Mouse (Mus musculus): ENCODE results near the gene Hyou1. TPM values are rescaled to one million over a fixed set of nuclear protein-coding genes. Genes with fewer than 3 reads are reported as not detected.

The Hyou1 gene
- polyA plus RNA-seq (2014; fragmentation: Illumina TruSeq; extraction: RNeasy Lipid Tissue Mini Kit (QIAGEN cat#74804); ENCODE audit: low read depth, low replicate concordance) = 21.1 TPM

DNA sequence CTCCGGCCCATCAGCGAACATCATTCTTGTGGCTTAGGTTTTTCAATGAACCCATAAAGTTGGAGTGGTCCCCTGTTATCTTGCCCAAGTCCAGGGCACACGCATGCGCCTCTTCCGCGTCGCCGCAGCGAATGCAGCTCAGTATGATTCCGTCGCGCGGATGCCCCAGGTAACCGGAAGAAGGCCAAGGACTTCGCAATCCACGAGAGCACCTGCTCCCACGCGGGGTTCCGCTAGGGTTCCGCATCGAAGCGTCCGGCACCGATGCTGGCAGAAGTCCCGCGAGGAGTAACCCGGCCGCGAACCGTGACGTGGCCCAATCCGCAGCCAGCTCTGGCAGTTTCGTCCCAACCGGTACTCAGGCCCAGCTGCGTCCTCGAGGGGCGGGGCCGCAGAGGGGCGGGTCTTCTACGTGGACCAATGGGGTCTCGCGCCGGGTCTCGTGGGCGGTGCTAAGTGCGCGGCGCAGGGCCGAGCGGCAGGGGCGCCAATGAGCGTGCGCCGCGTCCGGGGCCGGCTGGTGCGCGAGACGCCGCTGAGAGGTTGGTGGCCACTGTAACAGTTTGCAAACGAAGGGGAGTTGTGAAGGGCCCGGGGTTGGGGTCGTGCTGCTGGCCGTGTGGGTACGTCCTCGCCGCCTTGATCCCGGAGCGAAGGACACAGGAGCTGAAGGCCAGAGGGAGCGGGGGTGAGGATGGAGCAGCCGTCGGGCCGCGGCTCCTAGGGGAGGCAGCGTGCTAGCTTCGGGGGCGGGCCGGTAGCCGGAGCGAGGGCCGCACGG, at the start of gene Hyou1:
Gene Hyou1, plus strand, starts transcription at position 437 of the 781 bp plus-strand sequence.

DNA sequence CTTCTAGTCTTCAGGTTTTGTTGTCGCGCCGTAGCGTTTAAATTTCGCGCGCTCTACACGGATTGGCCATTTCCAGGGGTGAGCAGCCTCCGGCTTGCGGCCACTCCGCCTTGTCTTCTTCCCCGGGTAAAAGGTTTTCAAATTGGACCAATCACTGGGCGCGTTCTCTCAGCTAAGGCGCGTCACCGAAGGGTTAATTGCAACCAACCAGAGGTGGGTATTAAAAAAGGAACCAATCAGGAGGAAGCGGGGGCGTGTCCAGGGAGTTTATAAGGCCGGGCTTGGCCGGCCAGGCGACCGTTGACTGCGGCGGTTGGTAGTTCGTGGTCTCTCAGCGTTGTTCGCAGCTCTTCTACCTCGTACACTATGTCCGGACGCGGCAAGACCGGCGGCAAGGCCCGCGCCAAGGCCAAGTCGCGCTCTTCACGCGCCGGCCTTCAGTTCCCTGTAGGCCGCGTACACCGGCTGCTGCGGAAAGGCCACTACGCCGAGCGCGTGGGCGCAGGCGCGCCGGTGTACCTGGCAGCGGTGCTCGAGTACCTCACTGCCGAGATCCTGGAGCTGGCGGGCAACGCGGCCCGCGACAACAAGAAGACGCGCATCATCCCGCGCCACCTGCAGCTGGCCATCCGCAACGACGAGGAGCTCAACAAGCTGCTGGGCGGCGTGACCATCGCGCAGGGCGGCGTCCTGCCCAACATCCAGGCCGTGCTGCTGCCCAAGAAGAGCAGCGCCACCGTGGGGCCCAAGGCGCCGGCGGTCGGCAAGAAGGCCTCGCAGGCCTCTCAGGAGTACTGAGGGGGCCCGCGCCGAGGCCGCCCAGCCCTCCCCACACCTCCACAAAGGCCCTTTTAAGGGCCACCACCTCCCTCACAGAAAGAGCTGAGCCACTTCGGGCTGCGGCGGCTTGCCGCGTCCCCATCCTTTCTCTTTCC, 44.6 kb upstream of the Hyou1 start, which contains the start of gene H2afx:
Gene H2afx, plus strand, starts transcription at position 299 of the 935 bp plus-strand sequence.

DNA sequence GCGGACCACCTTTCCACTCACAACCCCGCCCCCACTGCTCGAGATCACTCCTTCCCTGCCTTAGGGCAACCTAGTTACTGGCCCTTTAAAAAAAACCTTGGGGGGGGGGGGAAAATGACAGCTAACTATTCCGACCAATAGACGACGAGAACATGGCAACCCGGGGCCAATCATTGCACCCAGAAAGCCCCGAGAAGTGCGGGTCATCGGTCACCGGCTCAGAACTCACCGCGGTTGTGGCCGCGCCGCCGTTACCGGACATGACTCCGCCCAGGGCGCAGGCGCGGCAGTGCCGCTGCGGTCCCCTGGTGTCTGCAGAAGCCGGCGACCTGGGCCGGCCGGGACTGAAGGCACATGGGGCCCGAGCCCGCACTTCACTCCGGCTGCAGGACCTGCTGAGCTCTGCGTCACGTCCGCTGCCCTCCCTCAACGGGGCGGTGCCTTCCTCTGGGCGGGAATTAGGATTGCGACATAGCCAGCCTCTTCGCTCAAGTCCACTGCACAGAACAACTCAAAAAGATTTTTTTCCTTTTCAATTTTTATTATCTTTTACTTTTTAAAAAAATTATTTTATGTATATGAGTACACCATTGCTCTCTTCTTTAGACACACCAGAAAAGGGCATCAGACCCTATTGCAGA, 35.4 kb upstream of the Hyou1 start, which contains the start of gene Hmbs:
Gene Hmbs, minus strand, starts transcription at position 448 of the 641 bp plus-strand sequence.

DNA sequence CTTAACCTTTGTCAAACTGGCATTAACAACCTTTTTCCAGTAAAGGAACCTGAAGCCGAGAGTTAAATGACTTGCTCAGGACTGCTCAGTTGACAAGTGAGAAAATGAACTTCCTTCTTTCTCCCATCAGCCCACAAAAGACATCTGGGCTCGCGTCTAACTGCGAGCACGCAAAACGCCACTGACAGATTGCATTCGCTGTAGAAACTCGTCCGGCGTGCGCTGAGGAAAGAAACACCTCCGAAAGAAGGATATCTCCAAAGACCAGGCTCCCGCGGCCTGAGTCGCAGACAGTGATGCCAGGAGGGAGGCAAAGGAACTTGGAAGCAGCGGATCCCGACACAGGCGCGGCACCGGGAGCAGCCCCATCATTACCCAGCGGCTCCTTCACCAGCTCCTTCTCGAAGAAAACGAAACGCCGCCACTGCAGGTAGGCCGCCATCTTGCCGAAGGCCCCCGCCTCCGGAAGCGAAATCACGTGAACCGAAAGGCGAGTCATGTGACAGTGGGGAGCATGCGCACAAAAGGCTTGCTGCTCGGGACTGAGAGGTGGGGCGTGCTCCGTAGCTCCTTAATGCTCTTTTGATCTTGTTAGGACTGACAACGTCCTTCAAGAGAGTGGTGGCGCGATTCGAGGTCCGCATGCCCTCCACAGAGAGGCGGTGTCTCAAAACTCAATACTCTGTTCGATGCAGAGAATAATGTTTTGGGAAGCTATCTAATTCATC, 17.9 kb upstream of the Hyou1 start, which contains the start of gene Vps11:
Gene Vps11, minus strand, starts transcription at position 481 of the 728 bp plus-strand sequence.

DNA sequence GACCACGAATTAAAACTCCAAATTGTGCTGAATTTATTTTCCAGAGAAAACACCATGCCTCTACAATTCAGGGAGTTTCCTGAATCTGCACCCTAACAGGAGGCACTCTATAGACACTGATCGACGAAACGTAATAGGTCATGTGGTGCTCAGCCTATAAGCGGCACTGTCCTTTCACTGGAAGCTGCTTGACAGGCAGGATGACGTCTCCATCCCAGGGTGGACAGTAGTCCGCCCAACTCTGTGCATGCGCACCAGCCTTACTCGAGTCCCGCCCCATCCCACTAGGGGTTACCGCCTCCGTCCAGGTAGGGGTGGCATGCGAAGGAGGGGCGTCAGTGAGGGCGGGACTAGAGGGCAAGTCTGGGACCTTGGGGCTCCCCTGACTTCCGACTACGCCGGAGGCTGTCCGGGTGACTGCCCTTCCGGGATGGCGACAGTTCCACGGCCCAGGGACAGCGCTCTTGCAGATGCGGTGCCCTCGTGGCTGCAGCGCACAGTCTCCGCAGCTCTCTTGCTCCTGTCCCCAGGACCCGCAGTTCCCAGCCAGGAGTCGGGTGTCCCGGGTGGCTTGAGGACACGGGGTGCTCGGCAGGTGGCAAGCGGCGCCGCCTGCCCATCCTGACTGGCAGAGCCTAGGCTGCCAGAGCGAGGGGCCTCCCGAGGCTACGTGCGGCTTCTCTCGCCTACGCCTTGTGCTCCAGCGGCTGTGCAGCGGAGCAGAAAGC, 17.6 kb downstream of the Hyou1 start, which contains the start of gene Slc37a4:
Gene Slc37a4, plus strand, starts transcription at position 169 of the 728 bp plus-strand sequence.

DNA sequence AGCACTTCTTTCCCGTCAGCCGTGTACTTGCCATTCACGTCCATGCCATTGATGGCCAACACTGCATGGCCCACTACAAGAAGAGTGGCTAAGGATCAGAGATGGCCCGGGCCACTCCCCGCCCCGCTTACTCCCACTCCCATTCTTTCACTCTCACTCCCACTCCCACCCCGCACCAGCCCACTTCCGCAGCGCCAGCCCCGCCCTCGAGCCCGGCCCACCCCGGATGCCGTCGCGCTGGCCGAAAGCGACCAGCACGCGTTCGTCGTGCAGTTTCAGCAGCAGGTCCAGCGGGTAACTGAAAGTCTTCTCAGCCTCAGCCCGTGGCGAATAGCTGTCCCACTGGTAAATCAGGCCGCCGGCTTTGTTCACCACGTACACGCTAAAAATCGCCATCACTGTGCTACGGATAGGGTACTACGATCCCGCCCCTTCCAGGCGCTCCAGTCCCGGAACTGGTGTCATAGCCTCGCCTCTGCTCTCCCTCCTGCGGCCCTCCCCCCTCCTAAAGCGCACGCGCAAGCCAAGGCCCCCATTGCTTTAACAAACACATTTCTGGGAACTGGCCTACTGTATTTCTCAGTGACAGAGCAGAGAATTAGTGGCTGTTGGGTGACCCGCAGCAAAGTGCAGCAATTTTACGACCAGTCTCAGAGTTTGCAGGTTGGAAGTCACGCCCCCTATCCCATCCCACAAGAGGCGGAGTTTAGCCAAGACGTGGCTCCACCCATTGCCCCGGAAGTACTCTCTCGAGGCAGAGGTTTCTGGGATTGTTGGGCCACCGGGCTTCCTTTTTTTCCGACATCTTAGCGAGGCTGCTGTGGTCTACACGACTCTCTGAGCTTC, 27.8 kb downstream of the Hyou1 start, which contains the start of the genes Rps25 and Trappc4:
Gene Rps25, plus strand, starts transcription at position 234 of the 846 bp plus-strand sequence.
Gene Trappc4, minus strand, starts transcription at position 695 of the 846 bp plus-strand sequence.

GRCm38 (mm10) chr9:44418519-44419385, 39.5 kb downstream of the Hyou1 start, which contains the start of gene Ccdc84:
Gene Ccdc84 (minus strand): TSS chr9:44418569.

DNA sequence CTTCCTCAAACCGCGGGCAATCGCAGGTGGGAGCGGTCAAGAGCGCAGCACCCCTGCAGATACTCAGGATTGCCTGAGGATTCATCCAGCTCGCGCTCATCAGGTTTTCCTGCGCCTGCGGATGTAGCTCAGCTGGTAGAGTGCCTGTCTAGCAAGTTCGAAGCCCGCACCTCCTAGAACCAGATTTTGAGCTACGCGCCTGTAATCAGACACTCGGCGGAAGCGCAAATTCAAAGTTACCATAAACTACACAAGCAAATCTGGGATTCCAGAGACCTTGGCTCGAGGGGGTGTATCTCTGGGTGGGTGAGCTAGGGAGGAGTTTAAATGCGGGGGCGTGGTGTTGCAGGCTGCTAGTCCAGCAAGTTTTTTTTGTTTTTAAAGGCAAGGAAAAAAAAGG, 61.7 kb downstream of the Hyou1 start, which contains the start of gene Foxr1:
Gene Foxr1, minus strand, starts transcription at position 176 of the 400 bp plus-strand sequence.

Other genes with a start within 250 kb of the Hyou1 start
- gene Mcam, start 245.0 kb upstream of the Hyou1 start, polyA plus RNA-seq (2014; fragmentation: Illumina TruSeq; extraction: RNeasy Lipid Tissue Mini Kit (QIAGEN cat#74804); ENCODE audit: low read depth, low replicate concordance) = 1.6 TPM
- gene Cbl, start 145.4 kb upstream of the Hyou1 start, polyA plus RNA-seq (2014; fragmentation: Illumina TruSeq; extraction: RNeasy Lipid Tissue Mini Kit (QIAGEN cat#74804); ENCODE audit: low read depth, low replicate concordance) = 5.1 TPM
- gene Ccdc153, start 138.8 kb upstream of the Hyou1 start, polyA plus RNA-seq (2014; fragmentation: Illumina TruSeq; extraction: RNeasy Lipid Tissue Mini Kit (QIAGEN cat#74804); ENCODE audit: low read depth, low replicate concordance) = not detected
- not detected for gene Pdzd3, start 128.0 kb upstream of the Hyou1 start, polyA plus RNA-seq (2014; fragmentation: Illumina TruSeq; extraction: RNeasy Lipid Tissue Mini Kit (QIAGEN cat#74804); ENCODE audit: low read depth, low replicate concordance)
- 0.34 TPM for gene Nlrx1, start 110.9 kb upstream of the Hyou1 start, polyA plus RNA-seq (2014; fragmentation: Illumina TruSeq; extraction: RNeasy Lipid Tissue Mini Kit (QIAGEN cat#74804); ENCODE audit: low read depth, low replicate concordance)
- not detected for gene Abcg4, start 90.9 kb upstream of the Hyou1 start, polyA plus RNA-seq (2014; fragmentation: Illumina TruSeq; extraction: RNeasy Lipid Tissue Mini Kit (QIAGEN cat#74804); ENCODE audit: low read depth, low replicate concordance)
- 6.5 TPM for gene Hinfp, start 73.8 kb upstream of the Hyou1 start, polyA plus RNA-seq (2014; fragmentation: Illumina TruSeq; extraction: RNeasy Lipid Tissue Mini Kit (QIAGEN cat#74804); ENCODE audit: low read depth, low replicate concordance)
- gene C2cd2l, start 59.2 kb upstream of the Hyou1 start, polyA plus RNA-seq (2014; fragmentation: Illumina TruSeq; extraction: RNeasy Lipid Tissue Mini Kit (QIAGEN cat#74804); ENCODE audit: low read depth, low replicate concordance) = 2.1 TPM
- gene Dpagt1, start 53.5 kb upstream of the Hyou1 start, polyA plus RNA-seq (2014; fragmentation: Illumina TruSeq; extraction: RNeasy Lipid Tissue Mini Kit (QIAGEN cat#74804); ENCODE audit: low read depth, low replicate concordance) = 14.6 TPM
- gene H2afx, start 44.8 kb upstream of the Hyou1 start, polyA plus RNA-seq (2014; fragmentation: Illumina TruSeq; extraction: RNeasy Lipid Tissue Mini Kit (QIAGEN cat#74804); ENCODE audit: low read depth, low replicate concordance) = 1.0 TPM
- gene Hmbs, start 35.3 kb upstream of the Hyou1 start, polyA plus RNA-seq (2014; fragmentation: Illumina TruSeq; extraction: RNeasy Lipid Tissue Mini Kit (QIAGEN cat#74804); ENCODE audit: low read depth, low replicate concordance) = 36.4 TPM
- 8.1 TPM for gene Vps11, start 17.8 kb upstream of the Hyou1 start, polyA plus RNA-seq (2014; fragmentation: Illumina TruSeq; extraction: RNeasy Lipid Tissue Mini Kit (QIAGEN cat#74804); ENCODE audit: low read depth, low replicate concordance)
- 32.4 TPM for gene Slc37a4, start 17.4 kb downstream of the Hyou1 start, polyA plus RNA-seq (2014; fragmentation: Illumina TruSeq; extraction: RNeasy Lipid Tissue Mini Kit (QIAGEN cat#74804); ENCODE audit: low read depth, low replicate concordance)
- gene Rps25, start 27.6 kb downstream of the Hyou1 start, polyA plus RNA-seq (2014; fragmentation: Illumina TruSeq; extraction: RNeasy Lipid Tissue Mini Kit (QIAGEN cat#74804); ENCODE audit: low read depth, low replicate concordance) = 495 TPM
- gene Trappc4, start 28.1 kb downstream of the Hyou1 start, polyA plus RNA-seq (2014; fragmentation: Illumina TruSeq; extraction: RNeasy Lipid Tissue Mini Kit (QIAGEN cat#74804); ENCODE audit: low read depth, low replicate concordance) = 20.4 TPM
- 16.2 TPM for gene Ccdc84, start 39.1 kb downstream of the Hyou1 start, polyA plus RNA-seq (2014; fragmentation: Illumina TruSeq; extraction: RNeasy Lipid Tissue Mini Kit (QIAGEN cat#74804); ENCODE audit: low read depth, low replicate concordance)
- not detected for gene Foxr1, start 61.6 kb downstream of the Hyou1 start, polyA plus RNA-seq (2014; fragmentation: Illumina TruSeq; extraction: RNeasy Lipid Tissue Mini Kit (QIAGEN cat#74804); ENCODE audit: low read depth, low replicate concordance)
- gene Upk2, start 75.5 kb downstream of the Hyou1 start, polyA plus RNA-seq (2014; fragmentation: Illumina TruSeq; extraction: RNeasy Lipid Tissue Mini Kit (QIAGEN cat#74804); ENCODE audit: low read depth, low replicate concordance) = not detected
- 0.82 TPM for gene Bcl9l, start 103.3 kb downstream of the Hyou1 start, polyA plus RNA-seq (2014; fragmentation: Illumina TruSeq; extraction: RNeasy Lipid Tissue Mini Kit (QIAGEN cat#74804); ENCODE audit: low read depth, low replicate concordance)
- gene Cxcr5, start 182.4 kb downstream of the Hyou1 start, polyA plus RNA-seq (2014; fragmentation: Illumina TruSeq; extraction: RNeasy Lipid Tissue Mini Kit (QIAGEN cat#74804); ENCODE audit: low read depth, low replicate concordance) = 0.24 TPM
- 60.4 TPM for gene Ddx6, start 225.4 kb downstream of the Hyou1 start, polyA plus RNA-seq (2014; fragmentation: Illumina TruSeq; extraction: RNeasy Lipid Tissue Mini Kit (QIAGEN cat#74804); ENCODE audit: low read depth, low replicate concordance)